Mouse (Mus musculus) midbrain, postnatal 0 days (tissue): ENCODE data around the gene Fam187b. TPM values are rescaled to one million over a fixed set of nuclear protein-coding genes. Genes with fewer than 3 reads are reported as not detected.
A peak's percentile ranks its signal among the peaks of the same experiment; 100 is the strongest.

Experiments
- ATAC-seq: fragments of 200-750 bp; cut with Nextera tagmentation; 2 replicates; pipeline ENCODE4 v1.8.0; 2017; ENCODE audit warnings: moderate number of reproducible peaks, mild to moderate bottlenecking, moderate TSS enrichment, moderate library complexity; ENCODE audit not compliant: low FRiP score
- DNase-seq: peaks from one replicate; pipeline ENCODE4 v3.0.0-alpha.2; 2015; ENCODE audit warnings: low spot score
- H3K27ac ChIP-seq: fragments of 300-500 bp; sonication (generic); 2 replicates; pipeline ENCODE4 v1.5.1; 2014; ENCODE audit warnings: low read depth, mild to moderate bottlenecking, low read length, mixed read lengths
- H3K27me3 ChIP-seq: fragments of 300-500 bp; sonication (generic); 2 replicates; pipeline ENCODE4 v1.6.1; 2014; ENCODE audit warnings: low read length, control low read depth, mixed read lengths; ENCODE audit not compliant: insufficient read depth
- H3K36me3 ChIP-seq: fragments of 300-500 bp; sonication (generic); 2 replicates; pipeline ENCODE4 v1.6.1; 2014; ENCODE audit warnings: low read length, control low read depth, mixed read lengths; ENCODE audit not compliant: insufficient read depth
- H3K4me1 ChIP-seq: fragments of 300-500 bp; sonication (generic); 2 replicates; pipeline ENCODE4 v1.6.1; 2014; ENCODE audit warnings: mild to moderate bottlenecking, control low read depth, antibody characterized with exemption, low read length, mixed read lengths; ENCODE audit not compliant: insufficient read depth
- H3K4me2 ChIP-seq: fragments of 300-500 bp; sonication (generic); 2 replicates; pipeline ENCODE4 v1.6.1; 2014; ENCODE audit warnings: low read depth, mild to moderate bottlenecking, low read length, mixed read lengths; ENCODE audit not compliant: poor library complexity, severe bottlenecking
- H3K4me3 ChIP-seq: fragments of 300-500 bp; sonication (generic); 2 replicates; pipeline ENCODE4 v1.5.1; 2014; ENCODE audit warnings: low read depth, mild to moderate bottlenecking, low read length, moderate library complexity
- H3K9ac ChIP-seq: fragments of 300-500 bp; sonication (generic); replicated peaks from 2 replicates; pipeline ENCODE4 v1.6.1; 2014; ENCODE audit warnings: mild to moderate bottlenecking, low read length, moderate library complexity, mixed read lengths; ENCODE audit not compliant: poor library complexity, severe bottlenecking
- H3K9me3 ChIP-seq: fragments of 300-500 bp; sonication (generic); 2 replicates; pipeline ENCODE4 v1.6.1; 2016; ENCODE audit warnings: low read length, control low read depth
- CTCF ChIP-seq: IDR thresholded peaks from 2 replicates; pipeline ENCODE4 v1.5.1; 2016; ENCODE audit warnings: antibody characterized with exemption, mild to moderate bottlenecking
- WGBS: fragments of 180-500 bp; shearing (Covaris S2); extraction: QIAGEN DNeasy Blood & Tissue Kit; methylation state at CpG from one replicate; pipeline ENCODE4 v1.1.7; 2014; 5-methylcytosine and 5-hydroxymethylcytosine counted together
- polyA plus RNA-seq: library from polyadenylated mRNA; unstranded; fragments of >200 nt; fragmentation: Nextera tagmentation; extraction: Ambion mirVana; gene quantifications from 2 replicates; pipeline ENCODE4 v1.2.1, GENCODE M21; 2015
- total RNA-seq: library from RNA; depleted of rRNA; stranded (reverse); fragments of >200 nt; gene quantifications from 2 replicates; pipeline ENCODE4 v1.2.3, GENCODE M21; 2014

The Fam187b gene
- total and polyA plus RNA-seq, 2 experiments from 2014 or later = 0.85 to 0.88 TPM

GRCm38 (mm10) chr7:31031731-31032130, 58.1 kb downstream of the Fam187b start:
- no peak for TF ChIP-seq CTCF
- DNase-seq = no peak
- H3K9ac ChIP-seq = no peak overlapping the region
- peaks cover 5% of the 10 kb centered on the region; the same call in 1 of the 2 replicates for H3K36me3 ChIP-seq
- no peaks in the 10 kb centered on the region for H3K27me3 ChIP-seq
- no peaks in the 10 kb centered on the region for H3K4me1 ChIP-seq
- no peaks in the 10 kb centered on the region for H3K9me3 ChIP-seq
- no peak for ATAC-seq
- 73% methylated on average over 7 of the region's 7 CpGs for WGBS
- no peak overlapping the region for H3K4me3 ChIP-seq
- H3K27ac ChIP-seq = no peak overlapping the region
- no peak overlapping the region for H3K4me2 ChIP-seq

GRCm38 (mm10) chr7:31033409-31034165, 60.0 kb downstream of the Fam187b start:
- ATAC-seq (no peak), DNase-seq (no peak)
- H3K4me1 ChIP-seq = no peaks in the 10 kb centered on the region
- H3K27me3 ChIP-seq = no peaks in the 10 kb centered on the region
- H3K27ac ChIP-seq = no peak overlapping the region
- H3K9me3 ChIP-seq = no peaks in the 10 kb centered on the region
- WGBS = 77% methylated on average over 9 of the region's 9 CpGs
- H3K9ac ChIP-seq = no peak overlapping the region
- H3K4me3 ChIP-seq = no peak overlapping the region
- peaks cover 5% of the 10 kb centered on the region; the same call in 1 of the 2 replicates for H3K36me3 ChIP-seq
- H3K4me2 ChIP-seq = no peak overlapping the region
- no peak for TF ChIP-seq CTCF

GRCm38 (mm10) chr7:31034789-31035188, 61.2 kb downstream of the Fam187b start:
- Histone ChIP-seq H3K36me3 (peaks cover 5% of the 10 kb centered on the region; the same call in 1 of the 2 replicates), H3K9me3 (no peaks in the 10 kb centered on the region), H3K4me1 (no peaks in the 10 kb centered on the region), H3K4me2 (no peak overlapping the region), H3K4me3 (no peak overlapping the region), H3K27ac (no peak overlapping the region), H3K27me3 (no peaks in the 10 kb centered on the region), H3K9ac (no peak overlapping the region)
- peak; percentile 37 for TF ChIP-seq CTCF
- DNase-seq = no peak
- ATAC-seq = no peak
- WGBS = 62% methylated on average over 11 of the region's 11 CpGs

- DNase-seq (no peak), ATAC-seq (no peak)
- peaks cover 5% of the 10 kb centered on the region; the same call in 1 of the 2 replicates for H3K36me3 ChIP-seq
- H3K9me3 ChIP-seq = no peaks in the 10 kb centered on the region
- H3K27ac ChIP-seq = no peak overlapping the region
- no peak overlapping the region for H3K4me3 ChIP-seq
- no peak overlapping the region for H3K9ac ChIP-seq
- H3K27me3 ChIP-seq = no peaks in the 10 kb centered on the region; the same call in 1 of the 2 replicates
- H3K4me1 ChIP-seq = no peaks in the 10 kb centered on the region
- 85% methylated on average over 11 of the region's 11 CpGs for WGBS
- TF ChIP-seq CTCF = no peak
- H3K4me2 ChIP-seq = no peak overlapping the region
Observed at GRCm38 (mm10) chr7:31035291-31035690, 61.7 kb downstream of the Fam187b start.

- no peak for DNase-seq
- no peak overlapping the region for H3K27ac ChIP-seq
- no peaks in the 10 kb centered on the region for H3K9me3 ChIP-seq
- H3K36me3 ChIP-seq = peaks cover 9% of the 10 kb centered on the region
- H3K4me2 ChIP-seq = no peak overlapping the region
- H3K9ac ChIP-seq = no peak overlapping the region
- no peak for ATAC-seq
- no peaks in the 10 kb centered on the region for H3K4me1 ChIP-seq
- 87% methylated on average over 7 of the region's 7 CpGs for WGBS
- peaks cover 8% of the 10 kb centered on the region for H3K27me3 ChIP-seq
- TF ChIP-seq CTCF = no peak
- H3K4me3 ChIP-seq = no peak overlapping the region
Observed at GRCm38 (mm10) chr7:31036917-31037316, 63.3 kb downstream of the Fam187b start.

GRCm38 (mm10) chr7:31037675-31038074, 64.1 kb downstream of the Fam187b start:
- H3K36me3 ChIP-seq = peaks cover 11% of the 10 kb centered on the region
- H3K4me3 ChIP-seq = no peak overlapping the region
- no peak overlapping the region for H3K9ac ChIP-seq
- no peaks in the 10 kb centered on the region for H3K4me1 ChIP-seq
- H3K27ac ChIP-seq = no peak overlapping the region
- WGBS = 56% methylated on average over 2 of the region's 2 CpGs
- no peak for DNase-seq
- no peak for TF ChIP-seq CTCF
- H3K27me3 ChIP-seq = peaks cover 15% of the 10 kb centered on the region
- H3K4me2 ChIP-seq = no peak overlapping the region
- H3K9me3 ChIP-seq = no peaks in the 10 kb centered on the region
- ATAC-seq = no peak
